Mouse (Mus musculus): ENCODE results near the gene Xrcc2.

DNA sequence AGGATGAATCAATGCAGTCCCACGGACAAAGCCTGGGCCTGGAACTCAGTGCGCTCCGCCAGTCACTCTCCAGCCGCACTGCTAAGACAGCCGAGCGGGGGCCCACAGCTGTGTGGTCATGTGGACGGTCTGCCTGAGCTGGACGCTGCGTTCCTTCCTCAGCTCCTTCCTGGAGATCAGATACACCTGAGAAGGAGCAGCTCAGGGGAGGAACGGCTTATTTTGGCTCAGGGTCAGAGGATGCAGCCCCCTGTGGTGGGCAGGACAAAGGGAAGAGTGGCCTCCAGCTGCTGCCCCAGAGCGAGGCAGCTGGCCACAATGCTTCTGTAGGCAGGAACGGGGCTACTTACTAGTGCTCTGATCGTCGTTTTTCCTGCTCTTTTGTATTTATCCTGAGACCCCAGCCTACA is 51.0 kb downstream of the Xrcc2 start:
- TF ChIP-seq CTCF (IDR thresholded peaks at IDR 0.05; ENCODE audit: insufficient read depth, low read depth, low read length) (no peak), POLR2A (IDR thresholded peaks at IDR 0.05; ENCODE audit: insufficient read depth, low read depth, low read length) (no peak)

All from olfactory bulb, adult 2 months (tissue).